Mouse (Mus musculus) stomach, embryonic 16.5 days (tissue): Measurements from ENCODE around the gene Gtsf2. TPM values are rescaled to one million over a fixed set of nuclear protein-coding genes. Genes with fewer than 3 reads are reported as not detected.
A peak's percentile ranks its signal among the peaks of the same experiment; 100 is the strongest.

ENCODE experiments used
- ATAC-seq: fragments of 200-750 bp; cut with Nextera tagmentation; 2 replicates; pipeline ENCODE4 v1.8.0; 2017; ENCODE audit warnings: moderate number of reproducible peaks, moderate TSS enrichment; ENCODE audit not compliant: insufficient read depth, low FRiP score
- H3K27ac ChIP-seq: fragments of 300-500 bp; sonication (generic); 2 replicates; pipeline ENCODE4 v1.5.1; 2014; ENCODE audit warnings: low read length
- H3K27me3 ChIP-seq: fragments of 300-500 bp; sonication (generic); 2 replicates; pipeline ENCODE4 v1.6.1; 2014; ENCODE audit warnings: low read length, control low read depth, mixed read lengths; ENCODE audit not compliant: control insufficient read depth, insufficient read depth
- H3K36me3 ChIP-seq: fragments of 300-500 bp; sonication (generic); 2 replicates; pipeline ENCODE4 v1.6.1; 2014; ENCODE audit warnings: low read length; ENCODE audit not compliant: control insufficient read depth, insufficient read depth
- H3K4me1 ChIP-seq: fragments of 300-500 bp; sonication (generic); 2 replicates; pipeline ENCODE4 v1.6.1; 2014; ENCODE audit warnings: low read length, control low read depth, mixed read lengths; ENCODE audit not compliant: control insufficient read depth, insufficient read depth
- H3K4me2 ChIP-seq: fragments of 300-500 bp; sonication (generic); 2 replicates; pipeline ENCODE4 v1.6.1; 2014; ENCODE audit warnings: low read depth, low read length, mixed read lengths
- H3K4me3 ChIP-seq: fragments of 300-500 bp; sonication (generic); replicated peaks from 2 replicates; pipeline ENCODE4 v1.5.1; 2014; ENCODE audit warnings: mild to moderate bottlenecking, low read length
- H3K9ac ChIP-seq: fragments of 300-500 bp; sonication (generic); 2 replicates; pipeline ENCODE4 v1.6.1; 2014; ENCODE audit warnings: low read length
- H3K9me3 ChIP-seq: fragments of 300-500 bp; sonication (generic); replicated peaks from 2 replicates; pipeline ENCODE4 v1.6.1; 2016; ENCODE audit warnings: low read length, control low read depth; ENCODE audit not compliant: control insufficient read depth
- WGBS: fragments of 180-500 bp; shearing (Covaris S2); extraction: QIAGEN DNeasy Blood & Tissue Kit; methylation state at CpG from one replicate; pipeline ENCODE4 v1.1.7; 2014; 5-methylcytosine and 5-hydroxymethylcytosine counted together
- polyA plus RNA-seq: library from polyadenylated mRNA; unstranded; fragments of >200 nt; fragmentation: Nextera tagmentation; extraction: Ambion mirVana; gene quantifications from 2 replicates; pipeline ENCODE4 v1.2.1, GENCODE M21; 2015

Gtsf2 gene
- not detected in 2 replicates for polyA plus RNA-seq

GRCm38 (mm10) chr15:103448369-103448768, at the start of gene Gtsf2:
Gene Gtsf2, minus strand, starts transcription at chr15:103448469.
- H3K9me3 ChIP-seq: no peaks in the 10 kb centered on the region
- ATAC-seq: no peak
- H3K27ac ChIP-seq: no peak within 1 kb of the TSS
- H3K4me2 ChIP-seq: no peak within 1 kb of the TSS
- H3K4me3 ChIP-seq: no peak within 1 kb of the TSS
- 47% methylated on average over 3 of the region's 3 CpGs for WGBS
- no peaks in the 10 kb centered on the region for H3K4me1 ChIP-seq
- no peaks in the 10 kb centered on the region for H3K36me3 ChIP-seq
- H3K9ac ChIP-seq: no peak within 1 kb of the TSS
- H3K27me3 ChIP-seq: no peaks in the 10 kb centered on the region

GRCm38 (mm10) chr15:103496204-103497140, 48.2 kb upstream of the Gtsf2 start:
- Histone ChIP-seq H3K4me2 (no peak overlapping the region), H3K27me3 (no peaks in the 10 kb centered on the region)
- 71% methylated on average over 10 of the region's 10 CpGs for WGBS

GRCm38 (mm10) chr15:103488336-103488735, 40.1 kb upstream of the Gtsf2 start:
- H3K9ac ChIP-seq: no peak overlapping the region
- H3K27me3 ChIP-seq: no peaks in the 10 kb centered on the region
- H3K27ac ChIP-seq: 0 out of 2 replicates have a peak overlapping the region, but pooled peaks have one; percentile 6
- H3K36me3 ChIP-seq: no peaks in the 10 kb centered on the region
- WGBS: 48% methylated on average over 4 of the region's 4 CpGs
- no peak for ATAC-seq
- H3K4me2 ChIP-seq: no peak overlapping the region
- H3K9me3 ChIP-seq: no peaks in the 10 kb centered on the region
- peaks cover 13% of the 10 kb centered on the region for H3K4me1 ChIP-seq
- H3K4me3 ChIP-seq: no peak overlapping the region

More at GRCm38 (mm10) chr15:103496204-103497140, 48.2 kb upstream of the Gtsf2 start:
- H3K36me3 ChIP-seq: no peaks in the 10 kb centered on the region
- no peaks in the 10 kb centered on the region for H3K9me3 ChIP-seq
- no peak overlapping the region for H3K4me3 ChIP-seq
- ATAC-seq: no peak
- peaks cover 9% of the 10 kb centered on the region for H3K4me1 ChIP-seq
- no peak overlapping the region for H3K9ac ChIP-seq
- no peak overlapping the region for H3K27ac ChIP-seq

- H3K27me3 ChIP-seq: no peaks in the 10 kb centered on the region; the same call in 1 of the 2 replicates
- 59% methylated on average over 1 of the region's 1 CpGs for WGBS
- no peaks in the 10 kb centered on the region for H3K9me3 ChIP-seq
- no peak overlapping the region for H3K27ac ChIP-seq
- 0 out of 2 replicates have a peak, but pooled peaks cover 5% of the 10 kb centered on the region for H3K4me1 ChIP-seq
- no peaks in the 10 kb centered on the region for H3K36me3 ChIP-seq
- H3K9ac ChIP-seq: no peak overlapping the region
- no peak overlapping the region for H3K4me3 ChIP-seq
- no peak overlapping the region for H3K4me2 ChIP-seq
- ATAC-seq: no peak
Observed at GRCm38 (mm10) chr15:103486658-103487057, 38.4 kb upstream of the Gtsf2 start.

- no peaks in the 10 kb centered on the region; the same call in 1 of the 2 replicates for H3K27me3 ChIP-seq
- WGBS: 52% methylated on average over 3 of the region's 3 CpGs
- ATAC-seq: no peak
Observed at GRCm38 (mm10) chr15:103485106-103485505, 36.8 kb upstream of the Gtsf2 start.

GRCm38 (mm10) chr15:103484490-103484889, 36.2 kb upstream of the Gtsf2 start:
- ATAC-seq: no peak
- no peaks in the 10 kb centered on the region; the same call in 1 of the 2 replicates for H3K27me3 ChIP-seq
- 65% methylated on average over 2 of the region's 2 CpGs for WGBS
- no peak overlapping the region for H3K4me3 ChIP-seq
- H3K9ac ChIP-seq: no peak overlapping the region
- no peaks in the 10 kb centered on the region for H3K9me3 ChIP-seq
- no peak overlapping the region for H3K27ac ChIP-seq
- H3K4me2 ChIP-seq: no peak overlapping the region
- no peaks in the 10 kb centered on the region for H3K36me3 ChIP-seq
- H3K4me1 ChIP-seq: 0 out of 2 replicates have a peak, but pooled peaks cover 5% of the 10 kb centered on the region

More at GRCm38 (mm10) chr15:103485106-103485505, 36.8 kb upstream of the Gtsf2 start:
- Histone ChIP-seq H3K36me3 (no peaks in the 10 kb centered on the region), H3K4me3 (no peak overlapping the region), H3K4me2 (no peak overlapping the region), H3K4me1 (0 out of 2 replicates have a peak, but pooled peaks cover 5% of the 10 kb centered on the region), H3K27ac (no peak overlapping the region), H3K9ac (no peak overlapping the region), H3K9me3 (no peaks in the 10 kb centered on the region)

- ATAC-seq: no peak
- Histone ChIP-seq H3K4me2 (no peak overlapping the region), H3K4me3 (no peak overlapping the region), H3K27ac (no peak overlapping the region), H3K27me3 (no peaks in the 10 kb centered on the region; the same call in 1 of the 2 replicates), H3K36me3 (no peaks in the 10 kb centered on the region), H3K9me3 (no peaks in the 10 kb centered on the region), H3K4me1 (0 out of 2 replicates have a peak, but pooled peaks cover 1% of the 10 kb centered on the region), H3K9ac (no peak overlapping the region)
- WGBS: 9% methylated on average over 1 of the region's 1 CpGs
Observed at GRCm38 (mm10) chr15:103482488-103482887, 34.2 kb upstream of the Gtsf2 start.

- H3K27me3 ChIP-seq: no peaks in the 10 kb centered on the region; the same call in 1 of the 2 replicates
- H3K4me1 ChIP-seq: no peaks in the 10 kb centered on the region
- H3K9me3 ChIP-seq: no peaks in the 10 kb centered on the region
- no peak for ATAC-seq
- H3K27ac ChIP-seq: no peak overlapping the region
- no peaks in the 10 kb centered on the region for H3K36me3 ChIP-seq
- no peak overlapping the region for H3K4me3 ChIP-seq
- no peak overlapping the region for H3K9ac ChIP-seq
- no peak overlapping the region for H3K4me2 ChIP-seq
- WGBS: 65% methylated on average over 2 of the region's 2 CpGs
Observed at GRCm38 (mm10) chr15:103480129-103480528, 31.9 kb upstream of the Gtsf2 start.

GRCm38 (mm10) chr15:103479080-103479606, 30.9 kb upstream of the Gtsf2 start:
- H3K36me3 ChIP-seq: no peaks in the 10 kb centered on the region
- peak; percentile 62 for ATAC-seq
- no peak overlapping the region for H3K27ac ChIP-seq
- no peak overlapping the region for H3K4me3 ChIP-seq
- no peak overlapping the region for H3K9ac ChIP-seq
- H3K4me1 ChIP-seq: no peaks in the 10 kb centered on the region
- H3K9me3 ChIP-seq: no peaks in the 10 kb centered on the region
- 51% methylated on average over 1 of the region's 1 CpGs for WGBS
- H3K4me2 ChIP-seq: no peak overlapping the region
- no peaks in the 10 kb centered on the region; the same call in 1 of the 2 replicates for H3K27me3 ChIP-seq
